Mouse (Mus musculus) forebrain, embryonic 15.5 days (tissue): ENCODE measurements around the gene Slfn8. TPM values are rescaled to one million over a fixed set of nuclear protein-coding genes. Genes with fewer than 3 reads are reported as not detected.
"Not testable (repeated sequence)": the region's sequence is repeated elsewhere in the genome, so short reads cannot be mapped to it uniquely, and the experiment has no call there.

Experiments used
- ATAC-seq: fragments of 200-750 bp; cut with Nextera tagmentation; replicated peaks from 2 replicates; pipeline ENCODE4 v1.8.0; 2017; ENCODE audit warnings: mild to moderate bottlenecking, moderate TSS enrichment, moderate library complexity
- H3K27ac ChIP-seq: fragments of 300-500 bp; sonication (generic); replicated peaks from 2 replicates; pipeline ENCODE4 v1.5.1; 2015; ENCODE audit warnings: mild to moderate bottlenecking, inconsistent platforms
- H3K27me3 ChIP-seq: fragments of 300-500 bp; sonication (generic); 2 replicates; pipeline ENCODE4 v1.6.1; 2015; ENCODE audit warnings: inconsistent platforms
- H3K36me3 ChIP-seq: fragments of 300-500 bp; sonication (generic); 2 replicates; pipeline ENCODE4 v1.6.1; 2015; ENCODE audit warnings: mild to moderate bottlenecking, inconsistent platforms
- H3K4me1 ChIP-seq: fragments of 300-500 bp; sonication (generic); 2 replicates; pipeline ENCODE4 v1.6.1; 2015; ENCODE audit warnings: inconsistent platforms
- H3K4me2 ChIP-seq: fragments of 300-500 bp; sonication (generic); replicated peaks from 2 replicates; pipeline ENCODE4 v1.6.1; 2015; ENCODE audit warnings: mild to moderate bottlenecking, inconsistent platforms
- H3K4me3 ChIP-seq: fragments of 300-500 bp; sonication (generic); 2 replicates; pipeline ENCODE4 v1.5.1; 2015; ENCODE audit warnings: mild to moderate bottlenecking, inconsistent platforms
- H3K9ac ChIP-seq: fragments of 300-500 bp; sonication (generic); replicated peaks from 2 replicates; pipeline ENCODE4 v1.6.1; 2015; ENCODE audit warnings: mild to moderate bottlenecking, inconsistent platforms
- H3K9me3 ChIP-seq: fragments of 300-500 bp; sonication (generic); 2 replicates; pipeline ENCODE4 v1.6.1; 2016; ENCODE audit warnings: inconsistent platforms
- WGBS: fragments of 180-500 bp; shearing (Covaris S2); methylation state at CpG from one replicate; pipeline ENCODE4 v1.1.7; 2015; ENCODE audit warnings: mixed read lengths; 5-methylcytosine and 5-hydroxymethylcytosine counted together
- polyA plus RNA-seq: library from polyadenylated mRNA; unstranded; fragments of >200 nt; fragmentation: Nextera tagmentation; extraction: Ambion mirVana; gene quantifications from 2 replicates; pipeline ENCODE4 v1.2.1, GENCODE M21; 2015

Slfn8 gene
- polyA plus RNA-seq, 1 experiment from 2014 or later: 0.18 TPM

DNA sequence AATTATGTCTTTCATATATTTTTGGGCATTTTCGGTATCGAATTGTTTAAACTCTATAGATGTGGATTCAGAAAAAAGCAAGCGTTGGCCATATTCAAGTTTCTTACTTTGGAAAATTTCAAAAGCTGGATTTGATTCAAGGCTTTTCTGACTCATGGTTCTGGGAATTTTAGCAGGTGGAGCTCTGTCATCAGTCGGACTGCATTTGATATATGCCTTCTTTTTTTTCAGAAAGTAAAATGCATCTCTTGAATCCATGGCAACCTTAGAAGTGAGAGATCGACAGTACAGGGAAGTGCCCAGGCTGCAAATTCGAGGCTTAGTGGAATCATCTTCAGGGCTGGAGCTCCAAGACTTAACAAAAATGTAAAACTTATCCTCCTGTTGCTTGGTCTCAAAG, 33.0 kb downstream of the Slfn8 start:
- ATAC-seq: no peak
- Histone ChIP-seq H3K4me1 (peaks cover 15% of the 10 kb centered on the region), H3K4me2 (no peak overlapping the region), H3K9ac (no peak overlapping the region), H3K4me3 (no peak overlapping the region), H3K36me3 (no peaks in the 10 kb centered on the region), H3K27ac (no peak overlapping the region), H3K9me3 (no peaks in the 10 kb centered on the region), H3K27me3 (no peaks in the 10 kb centered on the region)
- 90% methylated on average over 6 of the region's 6 CpGs for WGBS

DNA sequence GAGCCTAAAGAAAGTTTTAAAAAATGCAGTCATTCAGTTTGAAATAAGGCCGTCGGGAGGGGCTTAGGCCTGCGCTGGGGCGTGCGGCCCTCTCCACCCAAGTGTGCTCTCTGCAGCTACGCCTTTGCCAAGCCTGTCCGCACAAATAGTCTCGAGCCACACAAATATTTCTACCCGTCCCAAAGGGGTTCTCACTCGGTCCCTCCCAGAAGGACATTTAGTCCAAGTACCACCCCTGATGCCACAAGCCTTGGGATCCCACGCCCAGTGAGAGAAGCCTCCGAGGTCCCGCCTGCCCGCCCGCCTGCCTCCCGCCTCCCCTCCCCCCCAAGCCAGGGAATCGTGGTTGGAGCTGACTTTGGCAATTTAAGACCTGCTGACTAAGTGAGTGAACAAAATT, 37.4 kb downstream of the Slfn8 start:
- ATAC-seq: no peak

DNA sequence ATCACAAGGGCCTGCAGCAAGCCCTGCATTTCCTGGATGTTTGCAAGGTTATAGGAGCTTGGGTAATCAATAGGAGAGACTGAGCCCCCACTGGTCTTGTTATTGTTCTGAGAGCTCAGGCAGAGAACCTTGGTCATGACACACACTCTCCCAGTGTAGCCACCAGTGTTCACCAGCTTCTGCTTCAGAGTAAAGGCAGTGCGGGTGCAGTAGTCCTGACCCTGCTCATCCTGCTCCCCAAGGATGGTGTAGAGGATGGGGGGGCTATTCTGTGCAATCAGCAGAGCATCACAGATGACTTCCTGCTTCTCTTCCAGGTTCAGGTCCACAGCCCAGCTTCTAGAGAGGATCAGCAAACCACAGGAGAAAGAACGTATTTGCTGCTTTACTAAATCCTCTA, 38.2 kb downstream of the Slfn8 start:
- not testable (repeated sequence) for H3K27ac ChIP-seq, H3K4me3 ChIP-seq, H3K4me1 ChIP-seq, H3K9me3 ChIP-seq, ATAC-seq, H3K4me2 ChIP-seq, H3K9ac ChIP-seq, H3K27me3 ChIP-seq, H3K36me3 ChIP-seq
- 93% methylated on average over 2 of the region's 2 CpGs for WGBS

More for the DNA sequence above, 37.4 kb downstream of the Slfn8 start:
- Histone ChIP-seq H3K9ac (no peak overlapping the region), H3K4me2 (no peak overlapping the region), H3K27me3 (no peaks in the 10 kb centered on the region), H3K4me1 (no peaks in the 10 kb centered on the region), H3K4me3 (no peak overlapping the region), H3K27ac (no peak overlapping the region), H3K9me3 (no peaks in the 10 kb centered on the region), H3K36me3 (no peaks in the 10 kb centered on the region)
- 86% methylated on average over 17 of the region's 17 CpGs for WGBS

DNA sequence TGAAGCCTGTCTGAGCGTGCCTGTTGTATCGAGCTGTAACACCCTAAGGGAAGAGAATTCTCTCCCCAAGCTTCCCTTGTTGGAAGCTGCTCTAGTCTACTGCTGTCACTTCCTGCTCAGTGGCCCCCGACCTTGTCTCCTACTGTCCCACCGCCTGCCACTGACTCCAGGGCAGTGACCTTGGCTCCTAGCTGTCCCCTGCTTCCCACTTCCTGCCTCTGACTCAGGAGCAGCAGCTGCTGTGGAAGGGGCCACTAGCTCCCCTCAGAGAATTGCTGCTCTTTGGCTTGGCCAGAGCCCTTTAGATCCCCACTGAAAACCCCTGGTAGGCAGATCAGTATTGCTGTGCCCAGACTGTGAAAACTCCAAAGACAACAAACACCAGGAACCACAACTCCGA, 46.7 kb downstream of the Slfn8 start:
- H3K4me2 ChIP-seq: no peak overlapping the region
- H3K27ac ChIP-seq: no peak overlapping the region

DNA sequence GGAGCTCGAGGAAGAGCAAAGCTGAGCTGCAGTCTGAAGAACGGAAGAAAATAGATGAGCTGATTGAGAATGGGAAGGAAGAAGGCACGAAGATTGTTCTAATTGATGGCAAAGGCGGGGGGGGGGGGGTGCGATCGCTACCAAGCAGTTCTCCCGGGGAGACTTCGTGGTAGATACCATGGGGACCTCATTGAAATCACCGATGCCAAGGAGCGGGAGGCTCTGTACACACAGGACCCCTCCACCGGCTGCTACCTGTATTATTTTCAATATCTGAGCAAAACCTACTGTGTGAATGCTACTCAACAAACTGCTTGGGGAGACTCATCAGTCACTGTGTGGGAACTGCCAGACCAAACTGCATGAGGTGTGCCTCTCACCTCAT, 49.0 kb downstream of the Slfn8 start:
- H3K9me3 ChIP-seq: no peaks in the 10 kb centered on the region
- peaks cover 14% of the 10 kb centered on the region for H3K4me1 ChIP-seq
- ATAC-seq: peak; percentile 23; the same call in 1 of the 2 replicates
- peak overlapping the region; percentile 45 for H3K4me2 ChIP-seq
- peak overlapping the region; percentile 66 for H3K27ac ChIP-seq
- no peaks in the 10 kb centered on the region for H3K27me3 ChIP-seq
- no peaks in the 10 kb centered on the region for H3K36me3 ChIP-seq
- peak overlapping the region; percentile 30 for H3K4me3 ChIP-seq
- WGBS: 56% methylated on average over 9 of the region's 11 CpGs
- H3K9ac ChIP-seq: peak overlapping the region; percentile 29

More for the DNA sequence above, 46.7 kb downstream of the Slfn8 start:
- 57% methylated on average over 5 of the region's 5 CpGs for WGBS
- H3K4me1 ChIP-seq: peaks cover 14% of the 10 kb centered on the region
- H3K9ac ChIP-seq: no peak overlapping the region
- H3K4me3 ChIP-seq: no peak overlapping the region
- H3K9me3 ChIP-seq: no peaks in the 10 kb centered on the region
- ATAC-seq: no peak
- no peaks in the 10 kb centered on the region for H3K36me3 ChIP-seq
- H3K27me3 ChIP-seq: no peaks in the 10 kb centered on the region

DNA sequence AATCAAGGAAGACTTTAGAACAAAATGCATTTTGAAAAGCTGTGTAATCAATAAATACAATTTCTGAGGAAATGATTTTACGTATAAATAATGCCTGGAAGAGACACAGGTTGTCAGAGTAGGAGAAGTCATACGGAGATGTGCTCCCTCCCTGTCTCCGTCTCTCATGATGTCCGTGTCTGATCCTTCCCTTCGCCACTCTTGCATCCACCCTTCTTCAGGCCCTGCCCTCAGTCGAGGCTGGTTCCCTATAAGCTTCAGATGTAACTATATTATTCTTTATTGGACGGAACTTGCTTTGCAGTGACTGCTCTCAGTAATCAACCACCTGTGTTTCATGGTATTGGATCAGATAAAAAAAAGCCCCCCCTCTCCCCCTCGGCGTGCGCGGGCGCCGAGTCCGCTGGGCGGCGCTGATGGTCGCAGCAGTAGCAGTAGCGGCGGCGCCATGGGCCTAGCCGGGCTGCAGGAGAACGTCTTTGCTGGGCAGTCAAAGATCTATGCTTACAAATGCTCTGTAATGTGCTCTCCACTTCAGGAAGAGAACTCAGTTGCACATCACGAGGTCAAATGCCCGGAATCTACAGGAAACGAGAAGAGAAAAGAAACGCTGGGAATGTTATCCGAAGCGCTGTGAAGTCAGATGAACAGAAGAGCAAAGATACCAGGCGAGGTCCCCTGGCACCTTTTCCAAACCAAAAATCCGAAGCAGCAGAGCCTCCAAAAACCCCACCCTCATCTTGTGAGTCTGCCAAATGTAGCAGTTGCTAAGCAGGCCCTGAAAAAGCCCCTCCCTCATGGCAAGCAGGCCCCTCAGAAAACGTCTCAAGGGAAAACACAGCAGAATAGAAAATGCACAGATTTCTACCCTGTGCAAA, 49.7 kb downstream of the Slfn8 start:
- peak; percentile 82 for ATAC-seq
- H3K27ac ChIP-seq: peak overlapping the region; percentile 66
- WGBS: 6% methylated on average over 31 of the region's 31 CpGs

DNA sequence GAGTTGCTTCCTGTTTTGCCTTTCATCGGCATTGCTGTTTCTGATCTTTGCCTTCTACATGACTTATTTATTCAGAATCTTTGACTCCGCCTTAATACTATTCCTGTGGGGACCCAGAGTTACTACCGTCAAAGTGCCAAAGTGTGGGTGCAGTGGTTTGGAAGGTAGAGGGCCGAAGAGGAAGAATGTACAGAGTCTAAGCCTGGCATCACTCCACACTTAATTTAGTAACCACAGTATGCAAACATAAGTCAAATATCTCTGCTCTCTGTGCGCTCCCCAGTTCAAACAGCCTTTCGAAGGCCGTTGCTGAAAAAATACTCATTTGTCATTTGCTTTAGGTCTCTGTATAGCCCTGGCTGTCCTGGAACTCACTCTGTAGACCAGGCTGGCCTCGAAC, 58.4 kb downstream of the Slfn8 start:
- Histone ChIP-seq H3K9ac (no peak overlapping the region), H3K4me3 (no peak overlapping the region), H3K4me1 (no peaks in the 10 kb centered on the region), H3K27me3 (0 out of 2 replicates have a peak, but pooled peaks cover 3% of the 10 kb centered on the region), H3K27ac (no peak overlapping the region), H3K4me2 (no peak overlapping the region), H3K36me3 (no peaks in the 10 kb centered on the region), H3K9me3 (no peaks in the 10 kb centered on the region)
- ATAC-seq: no peak
- WGBS: 90% methylated on average over 8 of the region's 8 CpGs

More for the DNA sequence above, 49.7 kb downstream of the Slfn8 start:
- no peaks in the 10 kb centered on the region for H3K9me3 ChIP-seq
- H3K36me3 ChIP-seq: no peaks in the 10 kb centered on the region
- H3K4me3 ChIP-seq: peak overlapping the region; percentile 30
- peak overlapping the region; percentile 45 for H3K4me2 ChIP-seq
- H3K27me3 ChIP-seq: no peaks in the 10 kb centered on the region
- peak overlapping the region; percentile 29 for H3K9ac ChIP-seq
- peaks cover 14% of the 10 kb centered on the region for H3K4me1 ChIP-seq

DNA sequence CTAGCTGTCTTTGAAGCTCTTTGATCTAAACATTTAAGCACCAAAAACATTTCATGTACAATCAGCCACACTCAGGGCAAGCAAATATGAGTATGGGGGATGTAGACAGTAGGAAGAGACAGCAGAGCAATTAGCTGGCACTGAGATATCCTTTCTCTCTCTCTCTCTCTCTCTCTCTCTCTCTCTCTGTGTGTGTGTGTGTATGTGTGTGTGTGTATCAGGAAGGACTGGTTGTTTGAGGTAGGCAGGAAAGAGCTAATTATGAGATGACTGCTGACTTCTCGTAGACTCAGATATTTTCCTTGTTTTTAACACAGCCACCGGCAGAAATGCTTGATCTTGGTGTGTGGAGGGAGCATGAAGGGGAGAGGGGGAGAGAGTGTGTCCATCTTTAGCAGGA, 58.9 kb downstream of the Slfn8 start:
- H3K4me3 ChIP-seq: no peak overlapping the region
- H3K9me3 ChIP-seq: no peaks in the 10 kb centered on the region
- H3K4me1 ChIP-seq: no peaks in the 10 kb centered on the region
- 73% methylated on average over 2 of the region's 2 CpGs for WGBS
- 0 out of 2 replicates have a peak, but pooled peaks cover 3% of the 10 kb centered on the region for H3K27me3 ChIP-seq
- no peak overlapping the region for H3K27ac ChIP-seq
- H3K4me2 ChIP-seq: no peak overlapping the region
- no peak overlapping the region for H3K9ac ChIP-seq
- no peaks in the 10 kb centered on the region for H3K36me3 ChIP-seq
- no peak for ATAC-seq

DNA sequence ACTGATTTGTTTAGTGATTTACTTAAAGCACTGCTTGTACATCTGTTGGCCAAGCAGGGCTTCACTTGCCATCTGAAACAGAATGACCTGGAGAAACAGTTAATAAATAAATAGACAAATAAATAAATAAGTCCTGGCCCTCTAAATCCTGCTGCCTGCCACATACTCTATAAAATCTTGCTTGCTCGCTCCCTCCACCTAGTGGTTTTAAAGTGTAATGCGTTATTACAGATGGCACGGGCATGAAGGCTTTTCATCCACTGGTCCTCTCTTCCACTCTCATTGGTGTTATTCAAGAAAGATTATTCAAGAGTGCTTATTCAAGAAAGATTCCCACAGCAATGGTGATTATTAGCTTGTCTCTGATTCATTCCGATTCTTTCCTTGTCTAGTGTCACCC, 61.0 kb downstream of the Slfn8 start:
- Histone ChIP-seq H3K4me2 (no peak overlapping the region), H3K9me3 (no peaks in the 10 kb centered on the region), H3K27ac (no peak overlapping the region), H3K4me3 (no peak overlapping the region), H3K36me3 (no peaks in the 10 kb centered on the region), H3K27me3 (peaks cover 7% of the 10 kb centered on the region; the same call in 1 of the 2 replicates), H3K4me1 (no peaks in the 10 kb centered on the region), H3K9ac (no peak overlapping the region)
- WGBS: 19% methylated on average over 4 of the region's 4 CpGs
- ATAC-seq: no peak

DNA sequence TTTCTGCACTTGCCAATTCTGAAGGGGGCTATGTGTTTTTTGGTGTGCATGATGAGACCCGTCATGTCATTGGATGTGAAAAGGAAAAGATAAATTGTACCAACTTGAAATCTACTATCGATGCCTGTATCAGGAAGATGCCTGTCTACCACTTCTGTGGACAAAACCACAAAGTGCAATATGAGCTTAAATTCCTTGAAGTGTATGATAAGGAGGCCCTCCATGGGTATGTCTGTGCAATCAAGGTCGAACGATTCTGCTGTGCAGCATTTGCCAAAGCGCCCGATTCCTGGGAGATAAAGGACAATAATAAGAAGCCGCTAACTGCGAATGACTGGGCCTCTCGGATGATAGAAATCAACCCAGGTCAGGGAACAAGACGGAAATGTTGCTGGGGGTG, 63.7 kb downstream of the Slfn8 start:
- 80% methylated on average over 10 of the region's 10 CpGs for WGBS
- ATAC-seq: no peak
- Histone ChIP-seq H3K36me3 (no peaks in the 10 kb centered on the region), H3K9ac (no peak overlapping the region), H3K4me2 (no peak overlapping the region), H3K4me1 (0 out of 2 replicates have a peak, but pooled peaks cover 2% of the 10 kb centered on the region), H3K27ac (no peak overlapping the region), H3K9me3 (no peaks in the 10 kb centered on the region), H3K27me3 (peaks cover 30% of the 10 kb centered on the region), H3K4me3 (no peak overlapping the region)

DNA sequence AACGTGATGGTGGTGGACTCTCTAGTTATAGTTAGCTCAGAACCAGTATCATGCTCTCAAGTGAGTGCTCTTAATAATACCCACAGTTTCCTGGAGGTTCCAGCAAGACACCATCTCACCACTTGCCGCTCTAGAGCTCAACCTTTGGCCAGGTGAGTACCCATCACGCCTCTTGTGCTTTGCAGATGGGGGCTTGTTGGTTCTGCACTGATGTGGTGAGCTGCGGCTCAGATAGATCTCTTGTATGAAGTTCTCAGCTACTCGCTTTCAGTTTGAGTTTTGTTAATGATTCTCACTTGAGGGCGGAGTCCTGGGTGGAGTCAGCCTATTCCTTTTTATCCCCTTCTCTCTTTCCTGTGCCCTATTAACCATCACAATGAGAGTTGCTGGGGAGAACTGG, 66.0 kb downstream of the Slfn8 start:
- no peak overlapping the region for H3K27ac ChIP-seq
- ATAC-seq: no peak
- WGBS: 83% methylated on average over 6 of the region's 6 CpGs

DNA sequence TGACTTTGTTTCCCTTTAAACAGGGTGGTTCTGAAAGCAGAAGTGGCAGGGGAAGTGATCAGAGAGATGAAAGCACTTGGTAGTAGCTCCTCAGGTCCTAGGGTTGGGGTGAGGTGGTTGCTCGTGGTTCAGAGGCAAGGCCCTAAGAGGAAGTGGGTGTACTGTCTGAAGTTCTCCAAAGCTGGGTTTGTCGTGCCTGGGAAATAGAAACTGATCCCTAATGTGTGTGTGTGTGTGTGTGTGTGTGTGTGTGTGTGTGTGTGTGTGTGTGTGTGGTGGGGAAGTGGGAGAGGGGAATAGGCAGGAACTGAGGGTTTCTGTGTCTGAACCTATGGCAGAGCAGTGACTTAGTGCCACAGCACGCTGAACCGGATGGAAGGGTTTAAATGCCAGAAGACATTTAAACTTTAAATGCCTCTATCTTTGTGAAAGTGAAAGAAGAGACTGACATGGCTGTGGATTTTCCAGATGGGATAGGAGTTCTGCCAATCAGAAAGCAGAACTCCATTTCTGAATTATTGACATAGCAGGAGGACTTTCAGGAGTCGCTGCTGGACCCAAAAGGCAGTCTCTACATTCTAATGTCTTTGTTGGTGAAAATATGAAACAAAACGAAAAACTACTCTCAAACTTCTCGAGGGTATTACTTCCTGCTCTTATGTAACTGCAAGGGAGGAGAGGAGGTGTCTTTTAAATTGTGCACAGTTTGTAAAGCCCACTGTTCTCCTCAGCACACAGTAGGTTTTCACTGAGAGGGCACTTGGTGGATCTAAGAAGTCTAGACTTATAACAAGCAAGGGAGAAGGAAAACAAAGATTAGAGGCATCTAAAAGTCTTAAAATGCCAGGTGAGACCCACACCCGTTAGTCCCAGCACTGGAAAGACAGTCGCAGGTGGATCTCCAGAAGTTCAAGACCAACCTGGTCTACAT, 67.7 kb downstream of the Slfn8 start:
- Histone ChIP-seq H3K9ac (no peak overlapping the region), H3K27ac (no peak overlapping the region), H3K9me3 (no peaks in the 10 kb centered on the region), H3K4me1 (0 out of 2 replicates have a peak, but pooled peaks cover 3% of the 10 kb centered on the region), H3K27me3 (peaks cover 49% of the 10 kb centered on the region), H3K4me3 (no peak overlapping the region), H3K36me3 (no peaks in the 10 kb centered on the region), H3K4me2 (no peak overlapping the region)
- ATAC-seq: no peak
- WGBS: 72% methylated on average over 9 of the region's 9 CpGs

More for the DNA sequence above, 66.0 kb downstream of the Slfn8 start:
- H3K36me3 ChIP-seq: no peaks in the 10 kb centered on the region
- 0 out of 2 replicates have a peak, but pooled peaks cover 3% of the 10 kb centered on the region for H3K4me1 ChIP-seq
- no peak overlapping the region for H3K4me3 ChIP-seq
- H3K4me2 ChIP-seq: no peak overlapping the region
- H3K9ac ChIP-seq: no peak overlapping the region
- H3K9me3 ChIP-seq: no peaks in the 10 kb centered on the region
- H3K27me3 ChIP-seq: peaks cover 46% of the 10 kb centered on the region
